Mouse (Mus musculus): Measurements from ENCODE around the gene Sdcbp2. TPM values are rescaled to one million over a fixed set of nuclear protein-coding genes. Genes with fewer than 3 reads are reported as not detected.

Gene Sdcbp2
- polyA plus RNA-seq, 2 experiments: 1.6 to 2.0 TPM

GRCm38 (mm10) chr2:151580945-151581344, 8.5 kb downstream of the Sdcbp2 start:
- peaks cover 3% of the 10 kb centered on the region; the same call in 1 of the 2 replicates for H3K4me1 ChIP-seq (ENCODE audit: control insufficient read depth, insufficient read depth, low read length)
- no peaks in the 10 kb centered on the region for H3K27me3 ChIP-seq (ENCODE audit: control insufficient read depth, insufficient read depth, low read length)
- 36% methylated on average over 1 of the region's 1 CpGs for WGBS
- H3K4me3 ChIP-seq (replicated peaks; ENCODE audit: low read length): no peak overlapping the region
- no peak overlapping the region for H3K4me2 ChIP-seq (replicated peaks; ENCODE audit: low read depth, low read length, severe bottlenecking)
- DNase-seq (ENCODE audit: low spot score) (no peak), ATAC-seq (ENCODE audit: low FRiP score, low read depth) (no peak)
- H3K36me3 ChIP-seq (ENCODE audit: control insufficient read depth, insufficient read depth, low read length): no peaks in the 10 kb centered on the region
- H3K9ac ChIP-seq (ENCODE audit: low read depth, low read length, severe bottlenecking): no peak overlapping the region
- no peak for TF ChIP-seq POLR2A (IDR thresholded peaks at IDR 0.05; ENCODE audit: borderline replicate concordance, extremely low read depth, insufficient read depth, insufficient read length)
- no peak overlapping the region for H3K27ac ChIP-seq (replicated peaks; ENCODE audit: low read depth, low read length)
- H3K9me3 ChIP-seq (ENCODE audit: control insufficient read depth, low read length): no peaks in the 10 kb centered on the region

DNA sequence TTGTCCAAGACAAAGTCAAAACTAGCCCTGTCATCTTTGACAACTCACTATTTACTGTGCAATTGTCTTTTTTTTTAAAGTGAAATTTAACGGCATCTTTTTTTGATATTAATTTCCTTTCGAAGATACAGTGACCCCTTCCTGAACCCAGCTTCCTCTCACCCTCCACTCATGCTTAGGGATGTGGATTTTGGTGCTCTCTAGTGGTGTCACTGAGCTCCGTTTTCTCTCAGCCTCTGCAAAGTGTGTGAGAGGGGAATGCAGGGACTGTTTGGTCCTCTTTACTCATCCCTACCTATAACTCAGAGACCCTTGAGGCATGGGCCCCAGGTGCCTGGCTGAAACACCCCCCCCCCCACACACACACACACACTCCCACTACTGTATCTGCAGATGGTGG, 13.5 kb downstream of the Sdcbp2 start:
- DNase-seq (ENCODE audit: low spot score) (no peak), ATAC-seq (ENCODE audit: low FRiP score, low read depth) (0 out of 2 replicates have a peak, but pooled peaks have one; percentile 24)
- H3K36me3 ChIP-seq (ENCODE audit: control insufficient read depth, insufficient read depth, low read length): no peaks in the 10 kb centered on the region
- WGBS: 62% methylated on average over 3 of the region's 3 CpGs
- no peak overlapping the region for H3K4me2 ChIP-seq (replicated peaks; ENCODE audit: low read depth, low read length, severe bottlenecking)
- no peak for TF ChIP-seq POLR2A (IDR thresholded peaks at IDR 0.05; ENCODE audit: borderline replicate concordance, extremely low read depth, insufficient read depth, insufficient read length)
- H3K9me3 ChIP-seq (ENCODE audit: control insufficient read depth, low read length): no peaks in the 10 kb centered on the region
- no peak overlapping the region for H3K9ac ChIP-seq (ENCODE audit: low read depth, low read length, severe bottlenecking)
- no peak overlapping the region for H3K27ac ChIP-seq (replicated peaks; ENCODE audit: low read depth, low read length)
- no peaks in the 10 kb centered on the region for H3K27me3 ChIP-seq (ENCODE audit: control insufficient read depth, insufficient read depth, low read length)
- no peaks in the 10 kb centered on the region for H3K4me1 ChIP-seq (ENCODE audit: control insufficient read depth, insufficient read depth, low read length)
- H3K4me3 ChIP-seq (replicated peaks; ENCODE audit: low read length): no peak overlapping the region

GRCm38 (mm10) chr2:151586807-151587206, 14.4 kb downstream of the Sdcbp2 start:
- DNase-seq (ENCODE audit: low spot score): no peak
- no peak for ATAC-seq (ENCODE audit: low FRiP score, low read depth)
- WGBS: 94% methylated on average over 1 of the region's 1 CpGs
- Histone ChIP-seq H3K9me3 (ENCODE audit: control insufficient read depth, low read length) (no peaks in the 10 kb centered on the region), H3K4me3 (replicated peaks; ENCODE audit: low read length) (no peak overlapping the region), H3K9ac (ENCODE audit: low read depth, low read length, severe bottlenecking) (no peak overlapping the region), H3K27ac (replicated peaks; ENCODE audit: low read depth, low read length) (no peak overlapping the region), H3K36me3 (ENCODE audit: control insufficient read depth, insufficient read depth, low read length) (no peaks in the 10 kb centered on the region), H3K27me3 (ENCODE audit: control insufficient read depth, insufficient read depth, low read length) (no peaks in the 10 kb centered on the region), H3K4me2 (replicated peaks; ENCODE audit: low read depth, low read length, severe bottlenecking) (no peak overlapping the region), H3K4me1 (ENCODE audit: control insufficient read depth, insufficient read depth, low read length) (no peaks in the 10 kb centered on the region)
- TF ChIP-seq POLR2A (IDR thresholded peaks at IDR 0.05; ENCODE audit: borderline replicate concordance, extremely low read depth, insufficient read depth, insufficient read length): no peak

DNA sequence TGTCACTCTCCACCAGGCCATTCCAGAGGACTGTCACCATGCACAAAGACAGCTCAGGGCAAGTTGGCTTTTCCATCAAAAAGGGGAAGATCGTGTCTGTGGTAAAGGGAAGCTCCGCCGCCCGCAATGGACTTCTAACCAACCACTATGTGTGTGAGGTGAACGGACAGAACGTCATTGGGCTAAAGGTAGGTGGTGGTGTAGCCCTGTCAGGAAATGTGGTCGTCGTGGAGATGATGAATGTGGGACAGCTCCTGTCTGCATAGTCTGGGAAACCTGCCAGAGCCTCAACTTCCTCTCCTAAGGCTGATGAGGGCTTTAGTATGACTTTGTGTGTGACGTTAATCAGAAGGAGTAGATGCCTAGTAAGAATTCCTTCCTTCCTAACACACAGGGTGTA, 14.9 kb downstream of the Sdcbp2 start:
- no peak for DNase-seq (ENCODE audit: low spot score)
- Histone ChIP-seq H3K9ac (ENCODE audit: low read depth, low read length, severe bottlenecking) (no peak overlapping the region), H3K9me3 (ENCODE audit: control insufficient read depth, low read length) (no peaks in the 10 kb centered on the region), H3K27ac (replicated peaks; ENCODE audit: low read depth, low read length) (no peak overlapping the region), H3K36me3 (ENCODE audit: control insufficient read depth, insufficient read depth, low read length) (no peaks in the 10 kb centered on the region), H3K4me1 (ENCODE audit: control insufficient read depth, insufficient read depth, low read length) (no peaks in the 10 kb centered on the region), H3K27me3 (ENCODE audit: control insufficient read depth, insufficient read depth, low read length) (no peaks in the 10 kb centered on the region), H3K4me3 (replicated peaks; ENCODE audit: low read length) (no peak overlapping the region), H3K4me2 (replicated peaks; ENCODE audit: low read depth, low read length, severe bottlenecking) (no peak overlapping the region)
- no peak for ATAC-seq (ENCODE audit: low FRiP score, low read depth)
- WGBS: 73% methylated on average over 9 of the region's 9 CpGs
- TF ChIP-seq POLR2A (IDR thresholded peaks at IDR 0.05; ENCODE audit: borderline replicate concordance, extremely low read depth, insufficient read depth, insufficient read length): no peak

- Histone ChIP-seq H3K27me3 (ENCODE audit: control insufficient read depth, insufficient read depth, low read length) (no peaks in the 10 kb centered on the region), H3K9me3 (ENCODE audit: control insufficient read depth, low read length) (no peaks in the 10 kb centered on the region), H3K9ac (ENCODE audit: low read depth, low read length, severe bottlenecking) (no peak overlapping the region), H3K27ac (replicated peaks; ENCODE audit: low read depth, low read length) (no peak overlapping the region), H3K4me3 (replicated peaks; ENCODE audit: low read length) (no peak overlapping the region), H3K4me2 (replicated peaks; ENCODE audit: low read depth, low read length, severe bottlenecking) (no peak overlapping the region), H3K36me3 (ENCODE audit: control insufficient read depth, insufficient read depth, low read length) (no peaks in the 10 kb centered on the region), H3K4me1 (ENCODE audit: control insufficient read depth, insufficient read depth, low read length) (0 out of 2 replicates have a peak, but pooled peaks cover under 1% of the 10 kb centered on the region)
- ATAC-seq (ENCODE audit: low FRiP score, low read depth) (no peak), DNase-seq (ENCODE audit: low spot score) (no peak)
- WGBS: 71% methylated on average over 2 of the region's 2 CpGs
- no peak for TF ChIP-seq POLR2A (IDR thresholded peaks at IDR 0.05; ENCODE audit: borderline replicate concordance, extremely low read depth, insufficient read depth, insufficient read length)
Measured at GRCm38 (mm10) chr2:151598068-151598467, 25.6 kb downstream of the Sdcbp2 start.

DNA sequence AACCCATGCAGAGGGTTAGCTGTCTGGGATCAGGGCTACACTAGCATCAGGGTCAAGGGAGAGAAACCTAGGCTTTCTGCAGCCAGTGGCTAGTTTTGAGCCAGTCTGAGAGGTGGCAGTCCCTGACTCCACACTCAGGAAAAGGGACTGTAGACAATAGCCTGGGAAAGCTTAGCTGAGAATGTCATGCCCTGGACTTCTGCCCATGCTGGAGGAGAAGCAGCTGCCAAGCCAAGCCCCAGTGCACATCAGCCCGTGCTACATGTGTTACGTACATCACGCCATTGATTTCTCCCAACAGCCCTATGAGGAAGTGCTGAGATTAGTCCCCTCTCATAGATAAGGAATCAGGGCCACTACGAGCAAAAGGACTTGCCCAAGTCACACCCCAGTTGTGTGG, 29.7 kb downstream of the Sdcbp2 start:
- H3K27ac ChIP-seq (replicated peaks; ENCODE audit: low read depth, low read length): no peak overlapping the region
- TF ChIP-seq POLR2A (IDR thresholded peaks at IDR 0.05; ENCODE audit: borderline replicate concordance, extremely low read depth, insufficient read depth, insufficient read length): no peak
- H3K9me3 ChIP-seq (ENCODE audit: control insufficient read depth, low read length): no peaks in the 10 kb centered on the region
- no peak overlapping the region for H3K4me2 ChIP-seq (replicated peaks; ENCODE audit: low read depth, low read length, severe bottlenecking)
- 71% methylated on average over 4 of the region's 4 CpGs for WGBS
- peaks cover 16% of the 10 kb centered on the region for H3K4me1 ChIP-seq (ENCODE audit: control insufficient read depth, insufficient read depth, low read length)
- no peak for ATAC-seq (ENCODE audit: low FRiP score, low read depth)
- H3K36me3 ChIP-seq (ENCODE audit: control insufficient read depth, insufficient read depth, low read length): no peaks in the 10 kb centered on the region
- H3K27me3 ChIP-seq (ENCODE audit: control insufficient read depth, insufficient read depth, low read length): no peaks in the 10 kb centered on the region
- no peak overlapping the region for H3K4me3 ChIP-seq (replicated peaks; ENCODE audit: low read length)
- no peak for DNase-seq (ENCODE audit: low spot score)
- H3K9ac ChIP-seq (ENCODE audit: low read depth, low read length, severe bottlenecking): no peak overlapping the region

Measured in limb, embryonic 14.5 days (tissue).